Mouse (Mus musculus): Measurements from ENCODE around the gene Gm9112.
"Not testable (repeated sequence)": the region's sequence is repeated elsewhere in the genome, so short reads cannot be mapped to it uniquely, and the experiment has no call there.

The Gm9112 gene

GRCm38 (mm10) chrX:102707535-102707934 lies at the start of gene Gm9112, which contains the start of gene Dmrtc1b:
Gm9112 (minus strand) TSS chrX:102707635.
Dmrtc1b (plus strand) TSS chrX:102707865.
- DNase-seq (ENCODE audit: inconsistent age in 2 of 2, low spot score in 1 of 2) = not testable (repeated sequence)

- DNase-seq (ENCODE audit: inconsistent age in 2 of 2, low spot score in 1 of 2) = not testable (repeated sequence)
Measured at GRCm38 (mm10) chrX:102724226-102724625, 16.8 kb upstream of the Gm9112 start.

GRCm38 (mm10) chrX:102700636-102701035 lies 6.8 kb downstream of the Gm9112 start:
- DNase-seq (ENCODE audit: inconsistent age in 2 of 2, low spot score in 1 of 2) = peak in 1 of 2 experiments; percentile 37

- peak in 1 of 2 experiments; percentile 70 for DNase-seq (ENCODE audit: inconsistent age in 2 of 2, low spot score in 1 of 2)
Measured at GRCm38 (mm10) chrX:102689252-102689651, 18.2 kb downstream of the Gm9112 start.

- DNase-seq (ENCODE audit: inconsistent age in 2 of 2, low spot score in 1 of 2) = not testable (repeated sequence)
Measured at GRCm38 (mm10) chrX:102686872-102687271, 20.6 kb downstream of the Gm9112 start, which contains the start of gene Gm3880. Gm3880 (minus strand) TSS chrX:102686972.

GRCm38 (mm10) chrX:102684706-102685105 lies 22.7 kb downstream of the Gm9112 start:
- DNase-seq (ENCODE audit: inconsistent age in 2 of 2, low spot score in 1 of 2) = not testable (repeated sequence)

GRCm38 (mm10) chrX:102666641-102667040 lies 40.8 kb downstream of the Gm9112 start:
- no peak for DNase-seq (ENCODE audit: inconsistent age in 2 of 2, low spot score in 1 of 2)

GRCm38 (mm10) chrX:102660712-102661111 lies 46.7 kb downstream of the Gm9112 start:
- peak; percentile 4 to 51 for DNase-seq (ENCODE audit: inconsistent age in 2 of 2, low spot score in 1 of 2)
